Mouse (Mus musculus) lung, embryonic 16.5 days (tissue): ENCODE results near the gene Irf6. TPM values are rescaled to one million over a fixed set of nuclear protein-coding genes. Genes with fewer than 3 reads are reported as not detected.

Source experiments
- ATAC-seq: fragments of 200-750 bp; cut with Nextera tagmentation; 2 replicates; pipeline ENCODE4 v1.8.0; 2017; ENCODE audit warnings: low read depth, mild to moderate bottlenecking, moderate library complexity
- H3K27ac ChIP-seq: fragments of 300-500 bp; sonication (generic); 2 replicates; pipeline ENCODE4 v1.5.1; 2014; ENCODE audit warnings: mild to moderate bottlenecking, control low read depth, low read length
- H3K27me3 ChIP-seq: fragments of 300-500 bp; sonication (generic); 2 replicates; pipeline ENCODE4 v1.6.1; 2014; ENCODE audit warnings: low read depth, low read length, mixed read lengths; ENCODE audit not compliant: control insufficient read depth, insufficient read depth
- H3K36me3 ChIP-seq: fragments of 300-500 bp; sonication (generic); 2 replicates; pipeline ENCODE4 v1.6.1; 2014; ENCODE audit warnings: low read length; ENCODE audit not compliant: control insufficient read depth, insufficient read depth
- H3K4me1 ChIP-seq: fragments of 300-500 bp; sonication (generic); replicated peaks from 2 replicates; pipeline ENCODE4 v1.6.1; 2014; ENCODE audit warnings: low read length, mixed read lengths; ENCODE audit not compliant: control insufficient read depth, insufficient read depth
- H3K4me2 ChIP-seq: fragments of 300-500 bp; sonication (generic); 2 replicates; pipeline ENCODE4 v1.6.1; 2014; ENCODE audit warnings: low read depth, low read length, control low read depth
- H3K4me3 ChIP-seq: fragments of 300-500 bp; sonication (generic); 2 replicates; pipeline ENCODE4 v1.5.1; 2014; ENCODE audit warnings: mild to moderate bottlenecking, low read length, control low read depth
- H3K9ac ChIP-seq: fragments of 300-500 bp; sonication (generic); 2 replicates; pipeline ENCODE4 v1.6.1; 2014; ENCODE audit warnings: low read length, control low read depth
- H3K9me3 ChIP-seq: fragments of 300-500 bp; sonication (generic); 2 replicates; pipeline ENCODE4 v1.6.1; 2016; ENCODE audit warnings: low read length; ENCODE audit not compliant: control insufficient read depth
- WGBS: fragments of 180-500 bp; shearing (Covaris S2); extraction: QIAGEN DNeasy Blood & Tissue Kit; methylation state at CpG from one replicate; pipeline ENCODE4 v1.1.7; 2014; 5-methylcytosine and 5-hydroxymethylcytosine counted together
- polyA plus RNA-seq: library from polyadenylated mRNA; unstranded; fragments of >200 nt; fragmentation: Nextera tagmentation; extraction: Ambion mirVana; gene quantifications from 2 replicates; pipeline ENCODE4 v1.2.1, GENCODE M21; 2015

Gene Irf6
- polyA plus RNA-seq, 1 experiment from 2014 or later: 18.3 TPM

- ATAC-seq: peak; percentile 93
- H3K36me3 ChIP-seq: no peaks in the 10 kb centered on the region
- H3K9me3 ChIP-seq: no peaks in the 10 kb centered on the region
- peaks cover 21% of the 10 kb centered on the region for H3K4me1 ChIP-seq
- H3K9ac ChIP-seq: peak overlapping the region; percentile 40
- no peak overlapping the region for H3K4me3 ChIP-seq
- peak overlapping the region; percentile 24; the same call in 1 of the 2 replicates for H3K4me2 ChIP-seq
- no peaks in the 10 kb centered on the region for H3K27me3 ChIP-seq
- WGBS: 7% methylated on average over 9 of the region's 9 CpGs
- peak overlapping the region; percentile 92 for H3K27ac ChIP-seq
Measured at GRCm38 (mm10) chr1:193189151-193189621, 36.3 kb downstream of the Irf6 start.

- 25% methylated on average over 3 of the region's 3 CpGs for WGBS
- no peaks in the 10 kb centered on the region for H3K36me3 ChIP-seq
- peak; percentile 41 for ATAC-seq
- no peaks in the 10 kb centered on the region for H3K9me3 ChIP-seq
- H3K27me3 ChIP-seq: no peaks in the 10 kb centered on the region
- peak overlapping the region; percentile 40 for H3K9ac ChIP-seq
- H3K4me2 ChIP-seq: no peak overlapping the region
- peak overlapping the region; percentile 92 for H3K27ac ChIP-seq
- H3K4me3 ChIP-seq: no peak overlapping the region
- peaks cover 21% of the 10 kb centered on the region for H3K4me1 ChIP-seq
Measured at GRCm38 (mm10) chr1:193189771-193190170, 36.9 kb downstream of the Irf6 start.

GRCm38 (mm10) chr1:193191675-193192283 lies 38.9 kb downstream of the Irf6 start:
- WGBS: 70% methylated on average over 7 of the region's 7 CpGs
- Histone ChIP-seq H3K4me2 (no peak overlapping the region), H3K27me3 (no peaks in the 10 kb centered on the region), H3K9ac (no peak overlapping the region), H3K36me3 (no peaks in the 10 kb centered on the region), H3K9me3 (no peaks in the 10 kb centered on the region), H3K27ac (peak overlapping the region; percentile 18; the same call in 1 of the 2 replicates), H3K4me1 (peaks cover 21% of the 10 kb centered on the region), H3K4me3 (no peak overlapping the region)
- no peak for ATAC-seq

GRCm38 (mm10) chr1:193194416-193195140 lies 41.7 kb downstream of the Irf6 start:
- Histone ChIP-seq H3K9ac (no peak overlapping the region), H3K27ac (no peak overlapping the region), H3K4me1 (peaks cover 8% of the 10 kb centered on the region), H3K4me2 (no peak overlapping the region), H3K36me3 (no peaks in the 10 kb centered on the region), H3K9me3 (no peaks in the 10 kb centered on the region), H3K27me3 (no peaks in the 10 kb centered on the region), H3K4me3 (no peak overlapping the region)
- WGBS: 71% methylated on average over 3 of the region's 3 CpGs
- no peak for ATAC-seq

GRCm38 (mm10) chr1:193195169-193195810 lies 42.4 kb downstream of the Irf6 start:
- H3K4me2 ChIP-seq: no peak overlapping the region
- 60% methylated on average over 3 of the region's 3 CpGs for WGBS
- peaks cover under 1% of the 10 kb centered on the region for H3K4me1 ChIP-seq
- no peak for ATAC-seq
- H3K27ac ChIP-seq: no peak overlapping the region
- H3K27me3 ChIP-seq: no peaks in the 10 kb centered on the region
- H3K9me3 ChIP-seq: no peaks in the 10 kb centered on the region
- no peaks in the 10 kb centered on the region for H3K36me3 ChIP-seq
- no peak overlapping the region for H3K4me3 ChIP-seq
- H3K9ac ChIP-seq: no peak overlapping the region

GRCm38 (mm10) chr1:193197494-193198205 lies 44.7 kb downstream of the Irf6 start:
- Histone ChIP-seq H3K9me3 (no peaks in the 10 kb centered on the region), H3K36me3 (no peaks in the 10 kb centered on the region), H3K4me3 (no peak overlapping the region), H3K27ac (no peak overlapping the region), H3K27me3 (no peaks in the 10 kb centered on the region), H3K4me2 (no peak overlapping the region), H3K9ac (no peak overlapping the region), H3K4me1 (no peaks in the 10 kb centered on the region)
- 80% methylated on average over 18 of the region's 18 CpGs for WGBS
- no peak for ATAC-seq

- 95% methylated on average over 2 of the region's 2 CpGs for WGBS
- ATAC-seq: no peak
- H3K27ac ChIP-seq: no peak overlapping the region
- H3K9ac ChIP-seq: no peak overlapping the region
- no peaks in the 10 kb centered on the region for H3K9me3 ChIP-seq
- H3K36me3 ChIP-seq: no peaks in the 10 kb centered on the region
- H3K27me3 ChIP-seq: no peaks in the 10 kb centered on the region
- H3K4me1 ChIP-seq: no peaks in the 10 kb centered on the region
- H3K4me3 ChIP-seq: no peak overlapping the region
- no peak overlapping the region for H3K4me2 ChIP-seq
Measured at GRCm38 (mm10) chr1:193198312-193198711, 45.4 kb downstream of the Irf6 start.

GRCm38 (mm10) chr1:193200640-193201382 lies 47.9 kb downstream of the Irf6 start:
- Histone ChIP-seq H3K4me2 (no peak overlapping the region), H3K27me3 (no peaks in the 10 kb centered on the region), H3K4me1 (no peaks in the 10 kb centered on the region), H3K4me3 (no peak overlapping the region), H3K9me3 (no peaks in the 10 kb centered on the region), H3K27ac (0 out of 2 replicates have a peak overlapping the region, but pooled peaks have one; percentile 6), H3K9ac (no peak overlapping the region), H3K36me3 (no peaks in the 10 kb centered on the region)
- 76% methylated on average over 8 of the region's 8 CpGs for WGBS
- no peak for ATAC-seq
